Mouse (Mus musculus) midbrain, embryonic 15.5 days (tissue): ENCODE data around the gene Ppp1r35. TPM values are rescaled to one million over a fixed set of nuclear protein-coding genes. Genes with fewer than 3 reads are reported as not detected.

Source experiments
- ATAC-seq: fragments of 200-750 bp; cut with Nextera tagmentation; replicated peaks from 2 replicates; pipeline ENCODE4 v1.8.0; 2017; ENCODE audit warnings: moderate TSS enrichment
- H3K27ac ChIP-seq: fragments of 300-500 bp; sonication (generic); 2 replicates; pipeline ENCODE4 v1.5.1; 2015; ENCODE audit warnings: mild to moderate bottlenecking, inconsistent platforms
- H3K27me3 ChIP-seq: fragments of 300-500 bp; sonication (generic); replicated peaks from 2 replicates; pipeline ENCODE4 v1.6.1; 2015; ENCODE audit warnings: inconsistent platforms
- H3K36me3 ChIP-seq: fragments of 300-500 bp; sonication (generic); replicated peaks from 2 replicates; pipeline ENCODE4 v1.6.1; 2015; ENCODE audit warnings: inconsistent platforms
- H3K4me1 ChIP-seq: fragments of 300-500 bp; sonication (generic); 2 replicates; pipeline ENCODE4 v1.6.1; 2015; ENCODE audit warnings: inconsistent platforms
- H3K4me2 ChIP-seq: fragments of 300-500 bp; sonication (generic); 2 replicates; pipeline ENCODE4 v1.6.1; 2015; ENCODE audit warnings: inconsistent platforms, mild to moderate bottlenecking, moderate library complexity
- H3K4me3 ChIP-seq: fragments of 300-500 bp; sonication (generic); 2 replicates; pipeline ENCODE4 v1.5.1; 2015; ENCODE audit warnings: mild to moderate bottlenecking, inconsistent platforms
- H3K9ac ChIP-seq: fragments of 300-500 bp; sonication (generic); 2 replicates; pipeline ENCODE4 v1.6.1; 2015; ENCODE audit warnings: mild to moderate bottlenecking, inconsistent platforms
- H3K9me3 ChIP-seq: fragments of 300-500 bp; sonication (generic); 2 replicates; pipeline ENCODE4 v1.6.1; 2016; ENCODE audit warnings: inconsistent platforms
- WGBS: fragments of 180-500 bp; shearing (Covaris S2); methylation state at CpG from one replicate; pipeline ENCODE4 v1.1.7; 2015; ENCODE audit warnings: mixed read lengths; 5-methylcytosine and 5-hydroxymethylcytosine counted together
- polyA plus RNA-seq: library from polyadenylated mRNA; unstranded; fragments of >200 nt; fragmentation: Nextera tagmentation; extraction: Ambion mirVana; gene quantifications from 2 replicates; pipeline ENCODE4 v1.2.1, GENCODE M21; 2015

The Ppp1r35 gene
- polyA plus RNA-seq, 1 experiment from 2014 or later, result 37.3 TPM

DNA sequence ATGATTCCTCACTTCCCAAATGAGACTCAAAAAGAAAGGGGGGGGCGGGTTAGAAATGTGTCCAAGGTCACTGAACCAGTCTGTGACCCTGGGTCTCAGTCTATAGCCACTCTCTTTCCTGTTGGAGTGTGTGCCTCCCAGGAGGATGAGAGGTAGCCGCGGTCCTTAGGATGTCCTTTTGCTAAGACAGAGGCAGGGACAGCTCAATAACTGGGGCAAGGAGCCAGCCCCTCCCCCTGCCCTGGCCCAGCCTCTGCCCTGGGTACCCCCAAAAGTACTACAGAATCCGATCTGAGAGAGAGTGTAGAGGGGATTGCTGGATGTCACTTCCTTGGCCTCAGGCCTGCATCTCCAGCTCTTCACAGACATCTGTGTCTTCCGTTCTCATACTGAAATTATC is 23.2 kb upstream of the Ppp1r35 start:
- H3K27me3 ChIP-seq, result no peaks in the 10 kb centered on the region
- H3K9ac ChIP-seq, result no peak overlapping the region
- no peak overlapping the region for H3K4me3 ChIP-seq
- no peaks in the 10 kb centered on the region for H3K36me3 ChIP-seq
- no peak overlapping the region for H3K27ac ChIP-seq
- no peak overlapping the region for H3K4me2 ChIP-seq
- WGBS, result 78% methylated on average over 5 of the region's 5 CpGs
- peaks cover 27% of the 10 kb centered on the region for H3K4me1 ChIP-seq
- H3K9me3 ChIP-seq, result no peaks in the 10 kb centered on the region
- no peak for ATAC-seq

DNA sequence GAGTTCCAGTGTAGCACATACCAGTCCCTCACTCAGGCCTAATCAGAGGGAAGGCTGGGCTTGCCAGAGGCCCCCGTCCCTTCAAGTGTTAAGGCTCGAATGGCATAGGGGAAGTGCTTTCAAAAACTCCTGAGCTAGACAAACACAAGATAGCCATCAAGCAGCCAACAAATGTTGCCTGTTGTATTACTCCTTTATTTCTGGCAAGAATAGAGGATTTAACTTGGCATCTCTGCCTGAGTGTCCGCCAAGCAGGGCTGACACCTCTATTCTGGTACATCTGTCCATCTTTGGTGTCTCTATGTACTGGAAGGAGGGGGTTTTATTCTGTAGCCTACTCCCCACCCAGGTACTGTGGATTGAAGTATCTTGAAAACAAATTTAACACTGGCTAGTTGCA is 22.5 kb upstream of the Ppp1r35 start:
- WGBS, result 64% methylated on average over 3 of the region's 3 CpGs
- no peak overlapping the region for H3K9ac ChIP-seq
- no peak overlapping the region for H3K4me3 ChIP-seq
- H3K4me1 ChIP-seq, result peaks cover 27% of the 10 kb centered on the region
- H3K27me3 ChIP-seq, result no peaks in the 10 kb centered on the region
- no peak overlapping the region for H3K4me2 ChIP-seq
- H3K9me3 ChIP-seq, result no peaks in the 10 kb centered on the region
- no peaks in the 10 kb centered on the region for H3K36me3 ChIP-seq
- no peak for ATAC-seq
- peak overlapping the region; percentile 15; the same call in 1 of the 2 replicates for H3K27ac ChIP-seq

DNA sequence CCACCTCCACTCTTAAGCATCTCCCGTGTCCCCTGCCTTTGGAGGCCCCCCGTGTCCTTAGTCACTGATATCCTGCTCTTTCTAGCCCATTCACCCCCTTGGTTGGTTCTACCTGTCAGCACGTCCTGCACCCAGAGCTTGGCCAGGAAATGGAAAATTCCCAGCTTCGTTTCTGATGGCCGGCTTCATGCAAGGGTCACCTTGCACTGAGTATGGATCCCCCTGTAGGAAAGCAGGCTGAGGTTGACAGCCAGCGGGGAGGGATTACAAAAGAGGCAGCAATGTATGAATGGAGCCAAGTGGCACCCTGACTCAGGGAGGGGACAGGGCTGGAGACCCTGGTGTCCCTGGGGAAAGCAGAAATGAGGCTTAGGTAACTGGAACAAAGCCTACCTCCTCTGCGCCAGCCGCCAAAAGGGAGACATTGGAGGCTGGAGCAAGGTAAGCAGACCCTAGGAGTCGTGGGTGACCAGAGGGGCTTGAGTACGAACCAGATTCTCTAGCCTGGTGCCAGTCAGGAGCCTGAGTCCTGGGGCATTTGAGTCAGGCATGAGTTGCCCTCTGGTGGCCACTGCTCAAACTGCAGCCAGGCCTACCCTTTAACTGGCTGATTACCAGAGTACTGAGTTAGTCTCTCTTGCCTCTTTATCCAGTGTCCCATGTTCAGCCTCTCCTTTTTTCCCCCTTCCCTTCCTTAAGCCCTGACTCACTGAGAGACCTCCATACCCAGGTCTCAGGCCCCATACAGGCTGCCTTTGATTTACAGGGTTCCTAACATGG is 21.6 kb upstream of the Ppp1r35 start:
- 0 out of 2 replicates have a peak overlapping the region, but pooled peaks have one; percentile 14 for H3K9ac ChIP-seq

DNA sequence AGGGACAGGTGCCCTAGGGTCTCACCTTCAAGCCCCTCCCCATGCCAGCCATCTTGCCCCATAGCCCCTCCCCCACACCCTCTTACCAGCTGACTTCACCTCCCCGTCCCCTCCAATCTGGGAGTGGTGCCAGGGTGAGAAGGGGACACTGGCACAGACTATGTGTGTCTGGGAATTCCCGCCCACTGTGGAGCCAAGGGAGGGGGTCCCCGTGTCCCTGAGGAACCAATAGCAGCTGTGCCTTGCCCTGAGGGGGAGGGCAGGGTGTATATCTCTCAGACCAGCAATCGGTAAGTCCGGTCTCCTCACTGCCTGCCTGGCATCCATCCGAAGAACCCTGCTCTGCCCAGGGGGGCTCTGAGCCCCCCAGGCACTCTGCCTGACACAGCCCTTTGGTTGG is 20.8 kb upstream of the Ppp1r35 start:
- H3K4me2 ChIP-seq, result 0 out of 2 replicates have a peak overlapping the region, but pooled peaks have one; percentile 6
- no peak overlapping the region for H3K9ac ChIP-seq
- H3K36me3 ChIP-seq, result no peaks in the 10 kb centered on the region
- no peaks in the 10 kb centered on the region for H3K9me3 ChIP-seq
- peak; percentile 55 for ATAC-seq
- no peaks in the 10 kb centered on the region for H3K27me3 ChIP-seq
- H3K27ac ChIP-seq, result peak overlapping the region; percentile 48; the same call in 1 of the 2 replicates
- 52% methylated on average over 6 of the region's 6 CpGs for WGBS
- H3K4me1 ChIP-seq, result peaks cover 27% of the 10 kb centered on the region
- H3K4me3 ChIP-seq, result no peak overlapping the region

More for the DNA sequence above, 21.6 kb upstream of the Ppp1r35 start:
- H3K4me1 ChIP-seq, result peaks cover 27% of the 10 kb centered on the region
- no peak overlapping the region for H3K4me2 ChIP-seq
- WGBS, result 45% methylated on average over 10 of the region's 10 CpGs
- H3K27me3 ChIP-seq, result no peaks in the 10 kb centered on the region
- no peaks in the 10 kb centered on the region for H3K9me3 ChIP-seq
- H3K4me3 ChIP-seq, result no peak overlapping the region
- peak overlapping the region; percentile 42; the same call in 1 of the 2 replicates for H3K27ac ChIP-seq
- ATAC-seq, result peak; percentile 51
- no peaks in the 10 kb centered on the region for H3K36me3 ChIP-seq

DNA sequence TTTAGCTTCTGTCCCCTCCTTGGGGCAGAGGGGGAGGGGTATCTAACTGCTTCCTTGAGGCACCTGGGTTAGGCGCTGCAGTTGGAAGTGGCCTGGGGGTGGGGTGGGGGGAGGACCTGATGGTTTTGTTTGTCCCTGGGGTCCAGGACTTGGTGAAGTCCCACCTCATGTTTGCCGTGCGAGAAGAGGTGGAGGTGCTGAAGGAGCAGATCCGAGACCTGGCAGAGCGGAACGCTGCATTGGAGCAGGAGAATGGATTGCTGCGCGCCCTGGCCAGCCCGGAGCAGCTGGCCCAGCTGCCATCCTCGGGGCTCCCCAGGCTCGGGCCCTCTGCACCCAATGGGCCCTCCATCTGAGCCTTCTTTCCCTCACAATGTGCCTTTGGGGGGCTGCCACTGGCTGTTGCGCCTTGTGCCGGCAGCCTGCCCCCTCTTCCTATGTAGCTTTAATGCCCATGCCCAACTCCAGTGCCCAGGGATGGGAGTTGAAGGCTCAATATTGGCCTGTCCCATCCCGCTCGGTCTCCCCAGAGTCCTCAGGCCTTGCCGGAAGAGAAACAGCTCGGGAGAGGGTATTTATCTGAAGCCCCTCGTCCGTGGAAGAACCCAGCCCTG is 19.6 kb upstream of the Ppp1r35 start:
- no peak overlapping the region for H3K4me3 ChIP-seq
- peaks cover 27% of the 10 kb centered on the region for H3K4me1 ChIP-seq
- no peak overlapping the region for H3K9ac ChIP-seq
- no peak overlapping the region for H3K4me2 ChIP-seq
- H3K27ac ChIP-seq, result peak overlapping the region; percentile 3; the same call in 1 of the 2 replicates
- 90% methylated on average over 19 of the region's 19 CpGs for WGBS
- ATAC-seq, result no peak
- no peaks in the 10 kb centered on the region for H3K27me3 ChIP-seq
- H3K9me3 ChIP-seq, result no peaks in the 10 kb centered on the region
- H3K36me3 ChIP-seq, result no peaks in the 10 kb centered on the region

DNA sequence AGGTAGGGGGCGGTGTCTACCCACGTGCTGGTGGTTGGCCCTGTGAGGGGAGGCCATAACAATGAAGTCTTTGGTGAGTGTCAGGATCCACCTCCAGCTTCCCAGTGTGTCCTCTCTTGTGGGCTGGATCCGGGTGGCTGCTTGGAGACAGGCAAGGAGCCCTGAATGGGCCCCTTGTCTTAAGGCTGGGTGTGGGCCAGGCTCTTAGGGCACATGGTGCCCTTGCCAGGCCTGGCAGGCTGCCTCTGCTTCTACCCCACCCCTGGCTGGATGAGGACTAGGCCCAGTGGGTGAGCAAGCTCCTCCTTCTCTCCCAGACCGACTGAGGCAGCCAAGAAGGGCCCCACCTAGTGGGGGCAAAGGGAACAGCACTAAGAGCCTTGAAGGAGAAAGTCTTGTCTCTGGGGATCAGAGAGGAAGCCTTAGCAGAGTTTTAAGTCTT is 18.7 kb upstream of the Ppp1r35 start:
- Histone ChIP-seq H3K9ac (no peak overlapping the region), H3K4me3 (no peak overlapping the region), H3K27ac (no peak overlapping the region), H3K36me3 (no peaks in the 10 kb centered on the region), H3K9me3 (no peaks in the 10 kb centered on the region), H3K4me1 (peaks cover 27% of the 10 kb centered on the region), H3K4me2 (no peak overlapping the region), H3K27me3 (no peaks in the 10 kb centered on the region)
- ATAC-seq, result peak; percentile 81
- 28% methylated on average over 4 of the region's 4 CpGs for WGBS

DNA sequence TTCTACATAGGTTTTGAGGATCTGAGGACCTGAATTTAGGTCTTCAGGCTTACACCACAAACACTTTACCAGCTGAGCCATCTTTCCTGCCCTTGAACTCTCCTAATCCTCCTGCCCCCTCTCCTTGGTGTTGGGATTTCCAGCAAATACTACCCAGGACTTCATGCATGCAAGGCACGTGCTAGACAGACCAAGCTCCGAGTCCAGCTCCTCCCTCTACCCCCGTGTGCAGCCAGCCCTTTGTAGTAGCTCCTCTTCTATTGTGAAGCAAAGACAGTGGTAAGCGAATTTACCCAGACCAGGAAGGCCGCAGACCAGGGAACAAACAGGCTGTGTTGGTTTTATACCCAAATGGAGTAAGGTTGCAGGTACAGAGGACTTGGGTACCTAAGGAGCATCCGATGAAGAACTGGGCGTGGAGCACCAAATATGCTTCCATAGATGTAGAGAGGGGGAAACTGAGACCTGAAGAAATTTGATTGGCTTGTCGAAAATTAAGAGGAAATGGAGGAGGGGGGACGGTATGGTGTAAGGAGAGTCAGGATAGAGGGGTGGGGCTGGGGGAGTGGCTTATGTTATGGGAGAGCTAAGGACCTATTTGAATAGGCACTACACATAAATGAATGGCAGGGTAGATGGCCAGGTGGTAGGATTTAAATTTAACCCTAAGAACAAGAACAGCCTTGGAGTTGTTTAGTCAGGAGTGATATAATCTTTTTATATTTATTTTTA is 13.9 kb upstream of the Ppp1r35 start:
- no peak overlapping the region for H3K4me3 ChIP-seq
- ATAC-seq, result no peak
- no peak overlapping the region for H3K9ac ChIP-seq
- no peaks in the 10 kb centered on the region for H3K9me3 ChIP-seq
- H3K27me3 ChIP-seq, result no peaks in the 10 kb centered on the region
- H3K36me3 ChIP-seq, result no peaks in the 10 kb centered on the region
- WGBS, result 44% methylated on average over 9 of the region's 9 CpGs
- no peak overlapping the region for H3K4me2 ChIP-seq
- peaks cover 8% of the 10 kb centered on the region for H3K4me1 ChIP-seq
- H3K27ac ChIP-seq, result no peak overlapping the region

DNA sequence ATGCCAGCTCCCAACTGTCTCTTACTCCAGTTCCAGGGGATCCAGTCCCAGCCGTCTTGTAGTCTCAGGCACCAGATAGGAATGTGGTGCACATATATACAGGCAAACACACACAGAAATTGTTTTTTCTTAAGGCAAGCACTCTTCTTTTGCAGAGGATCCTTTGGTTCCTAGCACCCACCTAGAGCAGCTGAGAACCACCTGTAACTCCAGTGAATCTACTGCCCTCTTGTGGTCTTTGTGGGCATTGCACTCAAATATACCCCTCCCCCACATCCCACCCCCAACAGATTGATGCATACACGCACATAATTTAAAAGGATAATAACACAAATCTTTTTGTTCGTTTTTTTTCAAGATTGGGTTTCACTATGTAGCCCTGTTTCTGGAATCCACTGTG is 12.4 kb upstream of the Ppp1r35 start:
- Histone ChIP-seq H3K27ac (no peak overlapping the region), H3K9ac (no peak overlapping the region), H3K36me3 (no peaks in the 10 kb centered on the region), H3K4me1 (peaks cover 8% of the 10 kb centered on the region), H3K9me3 (no peaks in the 10 kb centered on the region), H3K4me2 (no peak overlapping the region), H3K4me3 (no peak overlapping the region), H3K27me3 (no peaks in the 10 kb centered on the region)
- 62% methylated on average over 3 of the region's 3 CpGs for WGBS
- no peak for ATAC-seq

DNA sequence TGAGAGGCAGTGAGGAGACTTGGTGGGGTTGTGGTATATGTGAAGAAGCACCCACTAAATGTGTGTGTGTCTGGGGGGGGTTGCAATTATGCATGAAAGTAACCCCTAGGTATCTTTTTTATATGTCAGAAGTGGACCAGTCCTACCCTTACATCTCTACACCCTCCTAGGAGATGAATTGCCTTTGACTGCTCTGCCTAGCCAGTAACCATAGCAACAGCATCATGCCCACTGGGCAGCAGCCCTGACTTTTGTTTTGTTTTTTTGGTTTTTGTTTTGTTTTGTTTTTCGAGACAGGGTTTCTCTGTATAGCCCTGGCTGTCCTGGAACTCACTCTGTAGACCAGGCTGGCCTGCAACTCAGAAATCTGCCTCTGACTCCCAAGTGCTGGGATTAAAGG is 10.2 kb upstream of the Ppp1r35 start:
- H3K4me1 ChIP-seq, result peaks cover 8% of the 10 kb centered on the region
- H3K4me3 ChIP-seq, result no peak overlapping the region
- 24% methylated on average over 1 of the region's 1 CpGs for WGBS
- peak overlapping the region; percentile 68 for H3K27ac ChIP-seq
- no peaks in the 10 kb centered on the region for H3K36me3 ChIP-seq
- no peak overlapping the region for H3K9ac ChIP-seq
- ATAC-seq, result peak; percentile 63; the same call in 1 of the 2 replicates
- H3K27me3 ChIP-seq, result no peaks in the 10 kb centered on the region
- H3K4me2 ChIP-seq, result no peak overlapping the region
- H3K9me3 ChIP-seq, result no peaks in the 10 kb centered on the region

DNA sequence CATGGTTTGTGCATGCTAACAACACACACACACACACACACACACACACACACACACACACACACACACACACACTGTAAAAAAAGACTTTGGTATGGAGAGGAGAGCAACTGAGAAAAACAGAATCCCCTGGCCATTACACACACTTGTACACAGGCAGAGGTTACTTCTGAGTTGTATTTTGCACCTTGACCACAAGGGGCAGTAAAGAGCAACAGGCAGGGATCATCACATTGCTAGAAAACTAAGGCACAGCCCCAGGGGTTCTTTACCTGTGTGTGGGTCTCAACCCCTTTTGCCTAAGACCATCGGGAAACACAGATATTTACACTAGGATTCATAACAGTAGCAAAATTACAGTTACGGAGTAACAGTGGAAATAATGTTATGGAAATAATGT is 7.9 kb upstream of the Ppp1r35 start:
- Histone ChIP-seq H3K9ac (no peak overlapping the region), H3K4me1 (peaks cover 8% of the 10 kb centered on the region), H3K9me3 (no peaks in the 10 kb centered on the region), H3K27me3 (no peaks in the 10 kb centered on the region), H3K4me2 (no peak overlapping the region), H3K4me3 (no peak overlapping the region), H3K36me3 (no peaks in the 10 kb centered on the region), H3K27ac (no peak overlapping the region)
- ATAC-seq, result no peak
- 47% methylated on average over 2 of the region's 2 CpGs for WGBS

DNA sequence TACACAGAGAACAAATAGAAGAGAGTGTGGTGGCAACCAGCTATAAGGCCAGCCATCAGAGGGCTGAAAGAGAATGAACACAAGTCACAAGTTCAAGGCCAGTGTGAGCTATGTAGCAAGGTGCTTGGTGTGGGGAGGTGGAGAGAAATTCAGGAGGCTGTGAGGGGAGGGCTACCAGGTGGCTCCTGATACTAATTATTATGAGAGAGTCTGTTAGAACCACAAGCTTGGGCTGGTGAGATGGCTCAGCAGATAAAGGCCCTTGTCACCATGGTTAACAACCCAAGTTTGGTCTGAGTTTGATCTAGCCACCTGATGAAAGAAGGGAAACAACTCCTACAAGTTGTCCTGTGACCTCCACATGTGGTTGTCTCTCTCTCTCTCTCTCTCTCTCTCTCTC is 5.9 kb upstream of the Ppp1r35 start:
- no peak overlapping the region for H3K27ac ChIP-seq
- no peak for ATAC-seq
- no peak overlapping the region for H3K4me2 ChIP-seq
- no peak overlapping the region for H3K4me3 ChIP-seq
- no peaks in the 10 kb centered on the region for H3K36me3 ChIP-seq
- peaks cover 8% of the 10 kb centered on the region for H3K4me1 ChIP-seq
- H3K9me3 ChIP-seq, result no peaks in the 10 kb centered on the region
- H3K27me3 ChIP-seq, result no peaks in the 10 kb centered on the region
- H3K9ac ChIP-seq, result no peak overlapping the region

DNA sequence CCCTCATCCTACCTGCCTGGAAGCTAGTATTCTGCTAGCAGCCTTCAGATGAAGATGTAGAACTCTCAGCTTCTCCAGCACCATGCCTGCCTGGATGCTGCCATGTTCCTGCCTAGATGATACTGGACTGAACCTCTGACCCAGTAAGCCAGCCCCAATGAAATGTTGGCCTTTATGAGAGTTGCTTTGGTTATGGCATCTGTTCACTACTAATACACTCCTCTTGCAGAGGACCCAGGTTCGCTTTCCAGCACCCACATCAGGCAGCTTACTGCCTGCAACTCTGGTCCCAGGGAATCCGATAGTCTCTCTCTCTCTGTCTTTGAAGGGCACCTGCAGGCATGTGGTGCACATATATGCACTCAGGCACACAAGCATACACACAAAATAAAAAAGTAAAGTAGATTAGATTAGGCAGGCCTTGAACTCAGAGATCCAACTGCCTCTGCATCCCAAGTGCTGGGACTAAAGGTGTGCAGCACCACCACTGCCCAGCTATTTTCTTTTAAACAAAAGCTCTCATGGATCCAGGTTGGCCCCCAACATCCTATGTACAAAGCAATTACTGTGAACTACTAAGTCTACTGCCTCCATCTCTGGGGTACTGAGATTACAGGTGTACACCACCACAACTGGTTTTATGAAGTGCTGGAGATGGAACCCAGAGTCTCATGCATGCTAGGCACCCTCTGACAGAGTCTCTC is 2.9 kb upstream of the Ppp1r35 start:
- WGBS, result 92% methylated on average over 2 of the region's 2 CpGs

More for the DNA sequence above, 2.9 kb upstream of the Ppp1r35 start:
- H3K4me3 ChIP-seq, result no peak overlapping the region
- H3K9ac ChIP-seq, result no peak overlapping the region
- H3K27ac ChIP-seq, result no peak overlapping the region
- no peak for ATAC-seq
- no peaks in the 10 kb centered on the region for H3K27me3 ChIP-seq
- H3K4me2 ChIP-seq, result no peak overlapping the region
- H3K4me1 ChIP-seq, result peaks cover 17% of the 10 kb centered on the region
- peaks cover 3% of the 10 kb centered on the region; the same call in 1 of the 2 replicates for H3K36me3 ChIP-seq
- H3K9me3 ChIP-seq, result no peaks in the 10 kb centered on the region
